Mouse (Mus musculus): ENCODE measurements around the gene Zfp964.
A peak's percentile ranks its signal among the peaks of the same experiment; 100 is the strongest.
"Not testable (repeated sequence)": the region's sequence is repeated elsewhere in the genome, so short reads cannot be mapped to it uniquely, and the experiment has no call there.

Gene Zfp964

GRCm38 (mm10) chr8:69654358-69654981, at the start of gene Zfp964:
Gene Zfp964 (plus strand): TSS chr8:69654479.
- peak; percentile 83 to 88 for DNase-seq (ENCODE audit: low spot score in 2 of 2)

- no peak for DNase-seq (ENCODE audit: low spot score in 2 of 2)
Observed at GRCm38 (mm10) chr8:69614687-69615086, 39.6 kb upstream of the Zfp964 start.

- DNase-seq (ENCODE audit: low spot score in 2 of 2): no peak
Observed at GRCm38 (mm10) chr8:69618078-69618477, 36.2 kb upstream of the Zfp964 start.

GRCm38 (mm10) chr8:69625095-69625789, 29.0 kb upstream of the Zfp964 start, which contains the start of gene Zfp868:
Gene Zfp868 (minus strand): TSS chr8:69625548.
- DNase-seq (ENCODE audit: low spot score in 2 of 2): peak; percentile 95 to 96

GRCm38 (mm10) chr8:69653808-69654357, 396 bp upstream of the Zfp964 start:
- DNase-seq (ENCODE audit: low spot score in 2 of 2): no peak

- no peak for DNase-seq (ENCODE audit: low spot score in 2 of 2)
Observed at GRCm38 (mm10) chr8:69661294-69661693, 7.0 kb downstream of the Zfp964 start.

- DNase-seq (ENCODE audit: low spot score in 2 of 2): not testable (repeated sequence)
Observed at GRCm38 (mm10) chr8:69665051-69665450, 10.8 kb downstream of the Zfp964 start.

GRCm38 (mm10) chr8:69701810-69702209, 47.5 kb downstream of the Zfp964 start:
- no peak for DNase-seq (ENCODE audit: low spot score in 2 of 2)

GRCm38 (mm10) chr8:69710624-69711023, 56.3 kb downstream of the Zfp964 start, which contains the start of gene Zfp869:
Gene Zfp869 (minus strand): TSS chr8:69710724.
- not testable (repeated sequence) for DNase-seq (ENCODE audit: low spot score in 2 of 2)

GRCm38 (mm10) chr8:69713516-69713915, 59.2 kb downstream of the Zfp964 start:
- DNase-seq (ENCODE audit: low spot score in 2 of 2): no peak

- DNase-seq (ENCODE audit: low spot score in 2 of 2): no peak
Observed at GRCm38 (mm10) chr8:69715366-69715765, 61.1 kb downstream of the Zfp964 start.
